Mouse (Mus musculus) heart, embryonic 15.5 days (tissue): Measurements from ENCODE around the gene Tbata. TPM values are rescaled to one million over a fixed set of nuclear protein-coding genes. Genes with fewer than 3 reads are reported as not detected.

ENCODE experiments used
- ATAC-seq: fragments of 200-750 bp; cut with Nextera tagmentation; replicated peaks from 2 replicates; pipeline ENCODE4 v1.8.0; 2017; ENCODE audit warnings: low read depth, moderate TSS enrichment; ENCODE audit not compliant: insufficient number of reproducible peaks, insufficient read depth, low FRiP score
- H3K27ac ChIP-seq: fragments of 300-500 bp; sonication (generic); 2 replicates; pipeline ENCODE4 v1.5.1; 2015; ENCODE audit warnings: mild to moderate bottlenecking, inconsistent platforms
- H3K27me3 ChIP-seq: fragments of 300-500 bp; sonication (generic); 2 replicates; pipeline ENCODE4 v1.6.1; 2015; ENCODE audit warnings: inconsistent platforms
- H3K36me3 ChIP-seq: fragments of 300-500 bp; sonication (generic); 2 replicates; pipeline ENCODE4 v1.6.1; 2015; ENCODE audit warnings: mild to moderate bottlenecking, inconsistent platforms
- H3K4me1 ChIP-seq: fragments of 300-500 bp; sonication (generic); replicated peaks from 2 replicates; pipeline ENCODE4 v1.6.1; 2015; ENCODE audit warnings: inconsistent platforms
- H3K4me2 ChIP-seq: fragments of 300-500 bp; sonication (generic); 2 replicates; pipeline ENCODE4 v1.6.1; 2015; ENCODE audit warnings: inconsistent platforms, mild to moderate bottlenecking, moderate library complexity
- H3K4me3 ChIP-seq: fragments of 300-500 bp; sonication (generic); 2 replicates; pipeline ENCODE4 v1.5.1; 2015; ENCODE audit warnings: mild to moderate bottlenecking, inconsistent platforms
- H3K9ac ChIP-seq: fragments of 300-500 bp; sonication (generic); 2 replicates; pipeline ENCODE4 v1.6.1; 2015; ENCODE audit warnings: mild to moderate bottlenecking, inconsistent platforms
- H3K9me3 ChIP-seq: fragments of 300-500 bp; sonication (generic); replicated peaks from 2 replicates; pipeline ENCODE4 v1.6.1; 2016; ENCODE audit warnings: inconsistent platforms
- WGBS: fragments of 180-500 bp; shearing (Covaris S2); methylation state at CpG from one replicate; pipeline ENCODE4 v1.1.7; 2015; ENCODE audit warnings: mixed read lengths; 5-methylcytosine and 5-hydroxymethylcytosine counted together
- microRNA-seq: library from miRNA; unstranded; fragments of <30 nt; microRNA quantifications from one replicate; pipeline ENCODE4, GENCODE M21; 2016
- polyA plus RNA-seq: library from polyadenylated mRNA; unstranded; fragments of >200 nt; fragmentation: Nextera tagmentation; extraction: Ambion mirVana; gene quantifications from 2 replicates; pipeline ENCODE4 v1.2.1, GENCODE M21; 2015

Tbata gene
- polyA plus RNA-seq, 1 experiment from 2014 or later, result 4.3 TPM

DNA sequence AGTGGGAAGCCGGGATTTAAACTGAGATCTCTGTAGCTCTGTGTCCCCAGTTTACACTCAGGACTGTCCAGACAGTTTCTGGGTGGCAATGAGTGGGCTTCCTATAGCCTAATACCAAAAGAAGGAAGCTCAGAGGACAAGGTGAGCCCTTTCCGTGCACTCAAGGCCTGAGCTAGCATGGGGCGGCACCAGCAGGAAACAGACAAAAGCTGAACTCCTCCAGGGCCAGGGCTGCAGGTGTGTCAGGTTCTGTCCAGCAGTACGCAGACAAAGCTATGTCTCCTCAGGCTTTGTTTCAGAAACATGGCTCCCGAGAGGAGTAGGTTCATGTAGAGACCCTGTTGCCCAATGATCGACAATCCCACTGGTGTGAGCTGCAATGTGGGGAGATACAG lies 65.6 kb downstream of the Tbata start:
- WGBS, result 77% methylated on average over 6 of the region's 6 CpGs
- ATAC-seq, result no peak
- H3K4me1 ChIP-seq, result no peaks in the 10 kb centered on the region; the same call in 1 of the 2 replicates

More for the DNA sequence above, 65.6 kb downstream of the Tbata start:
- H3K4me3 ChIP-seq, result no peak overlapping the region
- no peak overlapping the region for H3K9ac ChIP-seq
- no peaks in the 10 kb centered on the region for H3K9me3 ChIP-seq
- no peaks in the 10 kb centered on the region for H3K36me3 ChIP-seq
- H3K27me3 ChIP-seq, result no peaks in the 10 kb centered on the region
- H3K27ac ChIP-seq, result no peak overlapping the region
- H3K4me2 ChIP-seq, result no peak overlapping the region

Small RNA genes lying within 50 kb of the gene (microRNA-seq; reads per million reads assigned to microRNA genes)
- gene Gm44308, result not detected

Other genes starting within 250 kb of the Tbata start
- gene Pcbd1, start 82.6 kb upstream of the Tbata start, polyA plus RNA-seq, result 53.0 and 59.8 TPM in 2 replicates
- gene Sgpl1, start 24.3 kb upstream of the Tbata start, polyA plus RNA-seq, result 23.4 and 42.2 TPM in 2 replicates
- gene Adamts14, start 101.5 kb downstream of the Tbata start, polyA plus RNA-seq, result 1.4 and 2.3 TPM in 2 replicates
- gene Prf1, start 125.9 kb downstream of the Tbata start, polyA plus RNA-seq, result 0.09 TPM in 1 of 2 replicates, not detected in the other
- 21.8 and 25.9 TPM in 2 replicates for gene Pald1, start 211.6 kb downstream of the Tbata start, polyA plus RNA-seq
- gene Nodal, start 246.0 kb downstream of the Tbata start, polyA plus RNA-seq, result 0.09 TPM in 2 replicates